Mouse (Mus musculus) lung, adult 10 weeks (tissue): Measurements from ENCODE around the gene Slc35d1. TPM values are rescaled to one million over a fixed set of nuclear protein-coding genes. Genes with fewer than 3 reads are reported as not detected.

Experiments
- polyA plus RNA-seq: library from polyadenylated mRNA; stranded (reverse); fragments of 350-450 nt; fragmentation: Illumina TruSeq; extraction: RNeasy Lipid Tissue Mini Kit (QIAGEN cat#74804); gene quantifications from one replicate; pipeline ENCODE4 v1.2.3, GENCODE M21; 2014; ENCODE audit warnings: low read depth, low replicate concordance; ENCODE audit not compliant: insufficient read depth

The Slc35d1 gene
- 3.3 TPM for polyA plus RNA-seq

GRCm38 (mm10) chr4:103214925-103215820 is at the start of gene Slc35d1:
TSS of gene Slc35d1 (minus strand) at chr4:103215164.

Other genes with a start within 250 kb of the Slc35d1 start
- not detected for gene Tctex1d1, start 236.6 kb downstream of the Slc35d1 start, polyA plus RNA-seq
- not detected for gene Insl5, start 188.3 kb downstream of the Slc35d1 start, polyA plus RNA-seq
- 23.2 TPM for gene Mier1, start 100.8 kb downstream of the Slc35d1 start, polyA plus RNA-seq
- 5.9 TPM for gene Wdr78, start 100.6 kb downstream of the Slc35d1 start, polyA plus RNA-seq
- not detected for gene 4921539E11Rik, start 75.7 kb upstream of the Slc35d1 start, polyA plus RNA-seq
- 14.4 TPM for gene Oma1, start 98.6 kb upstream of the Slc35d1 start, polyA plus RNA-seq